In the genomic region with DNA sequence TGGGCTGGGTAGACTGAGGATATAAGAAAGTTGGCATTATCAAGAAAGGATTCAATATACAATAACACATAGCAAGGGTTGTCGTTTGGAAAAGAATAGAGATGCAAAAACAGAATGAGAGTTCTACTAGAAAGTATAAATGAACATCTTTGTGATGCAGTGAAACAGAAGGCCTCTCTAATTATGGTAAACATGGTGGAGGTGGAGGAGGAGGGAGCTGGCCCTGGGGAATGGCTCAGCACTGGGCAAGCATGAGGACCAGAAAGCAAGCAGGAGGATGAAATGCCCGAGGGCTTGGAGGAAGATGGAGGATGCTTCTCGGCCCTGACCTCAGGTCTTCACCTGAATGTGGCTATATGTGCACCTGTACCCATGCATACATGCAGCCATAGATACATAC, we compare ENCODE assay signal across 31 mouse cellular contexts. TPM values are rescaled to one million over a fixed set of nuclear protein-coding genes. Genes with fewer than 3 reads are reported as not detected.
DNase-seq lines count a peak whose midpoint lies in the region; ATAC-seq lines count a peak whose summit lies in the region.
"Had no signal": no experiment of that assay in that cellular context is flagged by ENCODE, and none has a peak within 500 bp of the region (broad histone marks: within the 10 kb centered on the region; RNA-seq: fewer than 3 reads in every experiment).

No protein-coding gene starts in this region.

- no peak overlapping the region for H3K4me3 ChIP-seq in forebrain, embryonic 13.5 days
- no peak overlapping the region for H3K4me3 ChIP-seq in forebrain, embryonic 12.5 days (replicated peaks)
- peak overlapping the region; percentile 73; the same call in 1 of the 2 replicates for H3K4me3 ChIP-seq in midbrain, embryonic 16.5 days (ENCODE audit: low read depth, low read length)

- no peak overlapping the region for H3K9ac ChIP-seq in forebrain, embryonic 13.5 days
- H3K9ac ChIP-seq in forebrain, embryonic 12.5 days: no peak overlapping the region
- H3K9ac ChIP-seq in midbrain, embryonic 16.5 days (ENCODE audit: low read depth, low read length): no peak overlapping the region
- H3K9ac ChIP-seq: heart, embryonic 15.5 days; liver, embryonic 13.5 days had no signal

- peaks cover 38% of the 10 kb centered on the region for H3K9me3 ChIP-seq in forebrain, embryonic 13.5 days (replicated peaks)
- H3K9me3 ChIP-seq in forebrain, embryonic 12.5 days: peaks cover 29% of the 10 kb centered on the region
- H3K9me3 ChIP-seq in midbrain, embryonic 16.5 days (replicated peaks; ENCODE audit: control insufficient read depth, low read length, poor library complexity, severe bottlenecking): peaks cover 14% of the 10 kb centered on the region
- H3K9me3 ChIP-seq: heart, embryonic 15.5 days; liver, embryonic 13.5 days had no signal

- intact Hi-C loops in left cerebral cortex, postnatal 25 days (cut with DNase I): no loop called here
- intact Hi-C loops in left cerebral cortex, postnatal 10 days (cut with DNase I): no loop called here

- H3K36me3 ChIP-seq in forebrain, embryonic 13.5 days (ENCODE audit: poor library complexity, severe bottlenecking): peaks cover 52% of the 10 kb centered on the region
- peaks cover 42% of the 10 kb centered on the region for H3K36me3 ChIP-seq in forebrain, embryonic 12.5 days (replicated peaks)
- H3K36me3 ChIP-seq in midbrain, embryonic 16.5 days (ENCODE audit: control insufficient read depth, insufficient read depth, low read length): peaks cover 28% of the 10 kb centered on the region

- 93% methylated on average over 3 of the region's 3 CpGs for WGBS in forebrain, embryonic 13.5 days
- WGBS in forebrain, embryonic 12.5 days: 95% methylated on average over 3 of the region's 3 CpGs
- WGBS in midbrain, embryonic 16.5 days: 97% methylated on average over 3 of the region's 3 CpGs

- DNase-seq in left cerebral cortex, postnatal 25 days (ENCODE audit: low spot score in 2 of 2): peak; percentile 5 to 60
- DNase-seq in left cerebral cortex, postnatal 10 days (ENCODE audit: extremely low spot score in 1 of 2, low spot score in 2 of 2): no peak
- DNase-seq in brain, adult 2 months (ENCODE audit: low read depth, low spot score): peak; percentile 60
- no peak for DNase-seq in retina, postnatal 1 day
- DNase-seq: adrenal gland, postnatal 10 days; cerebellum, adult 2 months; cerebellum, postnatal 36 days; gastrocnemius, postnatal 36 days; heart, postnatal 4 days; kidney, postnatal 25 days; liver, embryonic 13.5 days; lung, adult 2 months; lung, postnatal 14 days had no signal

- H3K27ac ChIP-seq in forebrain, embryonic 13.5 days: no peak overlapping the region
- no peak overlapping the region for H3K27ac ChIP-seq in forebrain, embryonic 12.5 days
- H3K27ac ChIP-seq in midbrain, embryonic 16.5 days (ENCODE audit: low read length): no peak overlapping the region
- H3K27ac ChIP-seq: heart, embryonic 15.5 days; liver, embryonic 13.5 days; stomach, postnatal 0 days had no signal

- H3K27me3 ChIP-seq in forebrain, embryonic 13.5 days: no peaks in the 10 kb centered on the region
- H3K27me3 ChIP-seq in forebrain, embryonic 12.5 days: no peaks in the 10 kb centered on the region
- no peaks in the 10 kb centered on the region for H3K27me3 ChIP-seq in midbrain, embryonic 16.5 days (ENCODE audit: control insufficient read depth, insufficient read depth, low read depth, low read length)
- H3K27me3 ChIP-seq: heart, embryonic 15.5 days; liver, embryonic 13.5 days had no signal

- H3K4me2 ChIP-seq in forebrain, embryonic 13.5 days: 0 out of 2 replicates have a peak overlapping the region, but pooled peaks have one; percentile 50
- H3K4me2 ChIP-seq in forebrain, embryonic 12.5 days: no peak overlapping the region
- H3K4me2 ChIP-seq in midbrain, embryonic 16.5 days (ENCODE audit: low read length): peak overlapping the region; percentile 51
- H3K4me2 ChIP-seq: liver, embryonic 13.5 days had no signal

- peaks cover 10% of the 10 kb centered on the region; the same call in 1 of the 2 replicates for H3K4me1 ChIP-seq in forebrain, embryonic 13.5 days
- no peaks in the 10 kb centered on the region for H3K4me1 ChIP-seq in forebrain, embryonic 12.5 days
- peaks cover 11% of the 10 kb centered on the region for H3K4me1 ChIP-seq in midbrain, embryonic 16.5 days (ENCODE audit: control insufficient read depth, insufficient read depth, low read length)
- H3K4me1 ChIP-seq: liver, embryonic 13.5 days had no signal

- ATAC-seq in forebrain, embryonic 13.5 days: no peak
- ATAC-seq in forebrain, embryonic 12.5 days (ENCODE audit: low FRiP score): no peak
- ATAC-seq in midbrain, embryonic 16.5 days: no peak
- ATAC-seq in inflammation-experienced regulatory T-cells, adult 6 months: no peak
- ATAC-seq: forebrain, postnatal 0 days; intestine, postnatal 0 days had no signal

RNA-seq across cellular contexts. Expression of a gene that starts 1.5 kb away (rescaled TPM):
- polyA plus RNA-seq in forebrain, embryonic 13.5 days (2015; fragmentation: Nextera tagmentation; extraction: Ambion mirVana): 40.6 and 43.9 TPM in 2 replicates
- 34.8 and 42.0 TPM in 2 replicates for polyA plus RNA-seq in forebrain, embryonic 12.5 days (2016; fragmentation: Nextera tagmentation; extraction: Ambion mirVana)
- 10 to 100 TPM; 21.3 to 23.0 TPM for total RNA-seq in left cerebral cortex, postnatal 25 days (2021)
- total RNA-seq in left cerebral cortex, postnatal 10 days (2021): 10 to 100 TPM; 22.7 to 23.4 TPM
- polyA plus RNA-seq in midbrain, embryonic 16.5 days (2015; fragmentation: Nextera tagmentation; extraction: Ambion mirVana): 52.5 and 56.4 TPM in 2 replicates
- polyA plus RNA-seq in inflammation-experienced regulatory T-cells, adult 6 months (2017; shearing (Covaris generic)): under 1 TPM in 1 of 3 experiments, not detected in 2; 0.20 TPM
- total RNA-seq: monocyte, adult 5-6 weeks had no signal

RNA-seq across cellular contexts. Expression of a gene that starts 17.0 kb away (rescaled TPM):
- polyA plus RNA-seq in forebrain, embryonic 13.5 days (2015; fragmentation: Nextera tagmentation; extraction: Ambion mirVana): 2.2 and 2.3 TPM in 2 replicates
- polyA plus RNA-seq in forebrain, embryonic 12.5 days (2016; fragmentation: Nextera tagmentation; extraction: Ambion mirVana): 1.7 and 2.2 TPM in 2 replicates
- 1 to 10 TPM; 4.6 to 6.1 TPM for total RNA-seq in left cerebral cortex, postnatal 25 days (2021)
- total RNA-seq in left cerebral cortex, postnatal 10 days (2021): 1 to 10 TPM; 4.8 to 5.2 TPM
- 4.9 and 6.1 TPM in 2 replicates for polyA plus RNA-seq in midbrain, embryonic 16.5 days (2015; fragmentation: Nextera tagmentation; extraction: Ambion mirVana)
- polyA plus RNA-seq in inflammation-experienced regulatory T-cells, adult 6 months (2017; shearing (Covaris generic)): not detected
- total RNA-seq: megakaryocyte, adult 5-6 weeks; monocyte, adult 5-6 weeks had no signal

RNA-seq across cellular contexts. Expression of a gene that starts 27.0 kb away (rescaled TPM):
- 16.7 and 17.6 TPM in 2 replicates for polyA plus RNA-seq in forebrain, embryonic 13.5 days (2015; fragmentation: Nextera tagmentation; extraction: Ambion mirVana)
- 14.8 and 15.8 TPM in 2 replicates for polyA plus RNA-seq in forebrain, embryonic 12.5 days (2016; fragmentation: Nextera tagmentation; extraction: Ambion mirVana)
- 1 to 10 TPM; 5.5 to 6.1 TPM for total RNA-seq in left cerebral cortex, postnatal 25 days (2021)
- total RNA-seq in left cerebral cortex, postnatal 10 days (2021): 1 to 10 TPM; 6.0 to 6.4 TPM
- 12.7 and 14.0 TPM in 2 replicates for polyA plus RNA-seq in midbrain, embryonic 16.5 days (2015; fragmentation: Nextera tagmentation; extraction: Ambion mirVana)
- polyA plus RNA-seq in inflammation-experienced regulatory T-cells, adult 6 months (2017; shearing (Covaris generic)): not detected
- total RNA-seq: megakaryocyte, adult 5-6 weeks; monocyte, adult 5-6 weeks had no signal

RNA-seq across cellular contexts. Expression of a gene that starts 29.1 kb away (rescaled TPM):
- not detected in 2 replicates for polyA plus RNA-seq in forebrain, embryonic 13.5 days (2015; fragmentation: Nextera tagmentation; extraction: Ambion mirVana)
- polyA plus RNA-seq in forebrain, embryonic 12.5 days (2016; fragmentation: Nextera tagmentation; extraction: Ambion mirVana): not detected in 2 replicates
- total RNA-seq in left cerebral cortex, postnatal 25 days (2021): not detected
- not detected for total RNA-seq in left cerebral cortex, postnatal 10 days (2021)
- not detected in 2 replicates for polyA plus RNA-seq in midbrain, embryonic 16.5 days (2015; fragmentation: Nextera tagmentation; extraction: Ambion mirVana)
- not detected for polyA plus RNA-seq in inflammation-experienced regulatory T-cells, adult 6 months (2017; shearing (Covaris generic))
- total RNA-seq: adrenal gland, postnatal 10 days; forebrain, postnatal 0 days; gastrocnemius, adult 18-20 months; gastrocnemius, postnatal 36 days; heart, postnatal 4 days; layer of hippocampus, adult 8-10 months; left cerebral cortex, postnatal 36 days; megakaryocyte, adult 5-6 weeks; monocyte, adult 5-6 weeks had no signal
- polyA plus RNA-seq: cerebellum, adult 2 months; embryonic facial prominence, embryonic 14.5 days; forebrain, postnatal 0 days; heart, embryonic 15.5 days; intestine, postnatal 0 days; kidney, embryonic 14.5 days; limb, embryonic 14.5 days; liver, embryonic 13.5 days; lung, adult 2 months; neural tube, embryonic 11.5 days; stomach, postnatal 0 days; urinary bladder, adult 2 months had no signal

RNA-seq across cellular contexts. Expression of a gene that starts 39.1 kb away (rescaled TPM):
- not detected in 2 replicates for polyA plus RNA-seq in forebrain, embryonic 13.5 days (2015; fragmentation: Nextera tagmentation; extraction: Ambion mirVana)
- not detected in 2 replicates for polyA plus RNA-seq in forebrain, embryonic 12.5 days (2016; fragmentation: Nextera tagmentation; extraction: Ambion mirVana)
- not detected for total RNA-seq in left cerebral cortex, postnatal 25 days (2021)
- not detected for total RNA-seq in left cerebral cortex, postnatal 10 days (2021)
- polyA plus RNA-seq in midbrain, embryonic 16.5 days (2015; fragmentation: Nextera tagmentation; extraction: Ambion mirVana): not detected in 2 replicates
- polyA plus RNA-seq in inflammation-experienced regulatory T-cells, adult 6 months (2017; shearing (Covaris generic)): not detected
- total RNA-seq: adrenal gland, postnatal 10 days; gastrocnemius, adult 18-20 months; gastrocnemius, postnatal 36 days; heart, postnatal 4 days; layer of hippocampus, adult 8-10 months; left cerebral cortex, postnatal 36 days; megakaryocyte, adult 5-6 weeks; monocyte, adult 5-6 weeks had no signal
- polyA plus RNA-seq: cerebellum, adult 2 months; embryonic facial prominence, embryonic 14.5 days; forebrain, postnatal 0 days; heart, embryonic 15.5 days; intestine, postnatal 0 days; kidney, embryonic 14.5 days; liver, embryonic 13.5 days; lung, adult 2 months; neural tube, embryonic 11.5 days; stomach, postnatal 0 days; urinary bladder, adult 2 months had no signal

Comparison
In these comparisons a context has a peak if more than half of its experiments do, and no peak if none do; other contexts are left out.
1. DNase-seq: peak in left cerebral cortex, postnatal 25 days (2 of 2) and brain, adult 2 months (single experiment); none in left cerebral cortex, postnatal 10 days (0 of 2) and retina, postnatal 1 day (single experiment).
2. RNA of a gene that starts 1.5 kb away (polyA plus RNA-seq): 52.5 to 56.4 TPM in midbrain, embryonic 16.5 days, 40.6 to 43.9 TPM in forebrain, embryonic 13.5 days and 34.8 to 42.0 TPM in forebrain, embryonic 12.5 days; 0.20 TPM in inflammation-experienced regulatory T-cells, adult 6 months; every median in the first group is over 10 times any median in the second.
3. RNA of a gene that starts 27.0 kb away (polyA plus RNA-seq): 16.7 to 17.6 TPM in forebrain, embryonic 13.5 days, 14.8 to 15.8 TPM in forebrain, embryonic 12.5 days and 12.7 to 14.0 TPM in midbrain, embryonic 16.5 days; not detected in inflammation-experienced regulatory T-cells, adult 6 months; every median in the first group is over 10 times any median in the second.